Mouse (Mus musculus): ENCODE results near the gene Eif2ak2.

The Eif2ak2 gene

DNA sequence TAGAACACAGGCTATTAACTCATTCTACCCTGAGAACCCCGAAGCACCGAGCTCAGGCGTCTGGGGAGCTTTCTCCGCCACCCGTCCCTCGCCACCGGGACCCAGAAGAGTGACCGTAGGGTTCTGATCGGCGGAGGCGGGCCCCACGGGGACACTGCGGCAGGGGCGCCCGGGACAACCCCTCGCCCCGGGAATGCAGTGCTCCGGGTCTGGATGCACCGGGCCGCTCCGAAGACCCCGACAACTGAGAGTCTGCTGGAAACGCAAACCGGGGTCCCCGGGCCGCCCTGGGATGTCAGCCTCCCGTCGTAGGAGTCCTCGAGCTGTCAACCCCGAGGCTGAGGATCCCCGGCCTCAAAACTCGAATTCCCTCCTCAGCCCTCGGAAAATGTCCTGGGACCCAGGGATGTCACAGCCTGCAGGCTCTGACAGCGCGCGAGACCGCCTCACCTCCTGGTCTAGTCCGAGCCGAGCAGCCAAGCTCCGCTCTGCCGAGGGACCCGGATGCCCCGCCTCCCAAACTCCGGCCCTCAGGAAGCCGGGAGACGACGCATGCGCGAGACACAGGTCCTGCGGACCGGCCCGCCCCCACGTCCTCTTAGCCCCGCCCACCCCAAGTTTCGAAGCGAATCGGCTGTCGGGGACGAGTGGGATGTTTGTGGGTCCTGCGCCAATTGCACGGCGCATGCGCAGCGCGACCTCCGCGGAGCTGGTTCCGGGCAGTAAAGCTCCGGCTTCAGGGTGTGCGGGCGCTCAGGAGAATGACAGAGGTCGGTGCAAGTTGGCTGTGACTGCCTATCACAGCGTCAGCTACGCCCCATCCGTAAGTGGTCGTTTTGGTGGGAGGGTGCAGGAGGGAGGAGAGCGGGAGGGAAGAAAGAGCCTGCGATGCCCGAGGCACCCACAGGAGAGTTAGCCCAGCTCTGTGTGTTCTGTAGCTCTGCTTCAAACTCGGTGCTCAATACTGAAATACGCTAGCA lies 47.2 kb downstream of the Eif2ak2 start, which contains the start of the genes Heatr5b and Gpatch11:
Gene Heatr5b, minus strand, starts transcription at position 509 of the 980 bp plus-strand sequence.
Gene Gpatch11, plus strand, starts transcription at position 712 of the 980 bp plus-strand sequence.
- peak; percentile 98 for DNase-seq

DNA sequence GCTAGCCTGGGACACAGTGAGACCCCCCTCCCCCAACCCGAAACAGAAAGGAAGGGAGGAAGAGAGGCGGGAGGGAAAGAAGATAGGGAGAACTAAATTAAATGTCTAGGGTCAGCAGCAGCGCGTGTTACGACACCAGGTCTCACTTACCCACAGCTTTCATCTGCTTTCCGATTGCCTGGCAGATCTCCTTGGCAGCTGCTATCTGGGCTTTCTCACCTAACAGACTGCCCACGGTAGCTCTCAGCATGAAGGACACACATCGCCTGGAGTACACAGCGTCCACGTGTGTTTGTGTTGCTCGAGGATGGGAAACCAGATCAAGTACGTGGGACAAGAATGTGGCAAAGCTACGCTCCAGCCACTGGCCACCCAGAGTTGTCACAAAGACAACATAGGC lies 58.0 kb downstream of the Eif2ak2 start:
- no peak for DNase-seq

DNA sequence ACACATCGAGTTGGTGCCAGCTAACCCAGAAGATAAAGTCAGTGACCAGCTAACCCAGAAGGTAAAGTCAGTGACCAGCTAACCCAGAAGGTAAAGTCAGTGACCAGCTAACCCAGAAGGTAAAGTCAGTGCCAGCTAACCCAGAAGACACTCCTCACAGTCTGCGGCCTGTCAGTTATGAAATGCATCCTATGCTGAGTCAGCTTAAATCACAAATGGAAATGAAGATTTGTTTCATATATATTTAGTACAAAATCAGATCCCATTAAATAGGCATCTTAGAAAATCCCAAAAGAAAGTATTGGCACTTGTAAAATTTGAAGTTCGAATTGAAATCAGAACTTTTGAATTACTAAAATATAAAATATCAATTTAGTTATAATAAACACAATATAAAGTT lies 72.8 kb downstream of the Eif2ak2 start:
- DNase-seq, result no peak

DNA sequence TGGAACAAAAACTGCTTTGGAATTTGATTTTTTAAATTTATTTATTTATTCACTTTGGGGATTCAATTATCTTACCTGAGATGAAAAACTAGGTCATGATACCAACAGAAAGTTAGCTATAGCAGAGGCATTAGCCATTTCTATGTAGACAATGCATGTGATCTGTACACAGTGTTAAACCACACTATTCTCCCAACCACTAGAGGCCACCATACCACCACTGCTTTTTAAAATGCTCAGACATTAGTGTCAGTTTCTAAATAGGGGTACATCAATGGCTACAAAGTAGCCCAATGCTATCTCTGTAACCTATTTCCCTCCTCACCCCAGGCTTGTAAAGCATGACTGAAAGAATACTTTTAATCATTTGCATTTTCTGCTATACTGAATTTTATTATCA lies 73.4 kb downstream of the Eif2ak2 start:
- DNase-seq, result no peak
